In the genomic region with DNA sequence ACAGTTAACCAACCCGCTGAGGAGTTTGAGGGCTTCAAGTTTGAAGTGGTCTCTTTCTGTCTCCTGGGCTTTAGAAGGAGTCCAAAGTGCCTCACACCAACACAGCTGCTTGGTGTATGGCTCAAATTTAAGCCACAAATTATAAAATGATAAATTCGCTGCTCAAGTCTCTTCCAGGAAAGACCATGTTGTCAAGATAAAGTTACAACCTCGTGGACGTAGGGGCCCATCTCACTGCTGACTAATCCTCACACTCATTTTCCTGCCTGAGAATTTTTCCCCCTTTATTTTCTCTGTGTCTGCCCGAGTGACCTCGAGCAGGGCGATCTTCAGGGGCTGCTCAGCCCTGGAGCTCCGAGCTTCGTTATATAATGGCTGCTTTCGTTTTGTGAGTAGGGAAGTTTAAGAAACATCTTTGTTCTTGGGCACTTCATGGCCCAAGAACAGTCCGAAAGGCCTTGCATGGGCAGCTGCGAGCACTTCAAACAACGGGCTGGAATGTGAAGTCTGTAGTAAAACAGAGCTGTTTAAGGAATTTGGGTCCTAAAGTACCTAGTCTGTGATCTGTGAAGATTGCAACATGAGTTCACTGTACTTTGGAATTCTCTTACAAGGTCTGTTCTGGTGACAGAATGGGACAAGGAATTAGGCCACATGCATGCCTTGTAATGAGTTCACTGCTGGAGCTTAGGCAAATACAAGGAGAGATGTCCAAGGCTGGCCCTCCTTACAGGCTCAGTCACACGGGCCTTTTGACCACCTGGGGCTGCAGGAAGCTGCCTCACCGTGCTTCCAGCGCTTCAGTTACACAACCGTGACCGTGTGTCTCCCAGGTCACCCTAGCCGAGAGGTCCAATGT, we compare ENCODE assay signal across 8 mouse cellular contexts. TPM values are rescaled to one million over a fixed set of nuclear protein-coding genes. Genes with fewer than 3 reads are reported as not detected.
DNase-seq lines count a peak whose midpoint lies in the region; ATAC-seq and TF ChIP-seq lines count a peak whose summit lies in the region.

No protein-coding gene starts in this region.

- peak overlapping the region; percentile 63 for H3K27ac ChIP-seq in intestine, postnatal 0 days (ENCODE audit: low read depth, low read length)
- H3K27ac ChIP-seq in lung, postnatal 0 days (ENCODE audit: low read length) = peak overlapping the region; percentile 88

- WGBS in intestine, postnatal 0 days = 25% methylated on average over 19 of the region's 19 CpGs
- 27% methylated on average over 19 of the region's 19 CpGs for WGBS in lung, postnatal 0 days

- 0 out of 2 replicates have a peak overlapping the region, but pooled peaks have one; percentile 34 for H3K9ac ChIP-seq in intestine, postnatal 0 days (ENCODE audit: low read depth, low read length)
- 0 out of 2 replicates have a peak overlapping the region, but pooled peaks have one; percentile 6 for H3K9ac ChIP-seq in lung, postnatal 0 days (replicated peaks; ENCODE audit: low read depth)

- H3K27me3 ChIP-seq in intestine, postnatal 0 days (replicated peaks; ENCODE audit: control insufficient read depth, insufficient read depth, low read length) = no peaks in the 10 kb centered on the region
- H3K27me3 ChIP-seq in lung, postnatal 0 days (replicated peaks; ENCODE audit: insufficient read depth, low read length) = no peaks in the 10 kb centered on the region

- peak; percentile 77 for TF ChIP-seq EP300 in lung, postnatal 0 days (IDR thresholded peaks at IDR 0.05)

- no peak for DNase-seq in frontal cortex, postnatal 25 days (ENCODE audit: low spot score in 2 of 2)
- peak; percentile 36 for DNase-seq in adrenal gland, postnatal 10 days
- peak; percentile 92 for DNase-seq in lung, postnatal 0 days (ENCODE audit: low spot score)
- DNase-seq in gastrocnemius, postnatal 25 days = no peak
- no peak for DNase-seq in thymus, postnatal 14 days
- no peak for DNase-seq in right cerebral cortex, postnatal 36 days (ENCODE audit: low spot score in 2 of 2)

- peak; percentile 28; the same call in 1 of the 2 replicates for ATAC-seq in frontal cortex, adult (ENCODE audit: low TSS enrichment)
- peak; percentile 67 for ATAC-seq in intestine, postnatal 0 days
- ATAC-seq in lung, postnatal 0 days = peak; percentile 87

- TF ChIP-seq CTCF in intestine, postnatal 0 days (IDR thresholded peaks at IDR 0.05; ENCODE audit: low read depth) = no peak
- TF ChIP-seq CTCF in lung, postnatal 0 days (IDR thresholded peaks at IDR 0.05) = no peak

- H3K4me2 ChIP-seq in intestine, postnatal 0 days (replicated peaks; ENCODE audit: low read depth) = peak overlapping the region; percentile 63
- H3K4me2 ChIP-seq in lung, postnatal 0 days (replicated peaks; ENCODE audit: low read depth, low read length) = peak overlapping the region; percentile 58

- H3K9me3 ChIP-seq in intestine, postnatal 0 days (ENCODE audit: control insufficient read depth) = no peaks in the 10 kb centered on the region
- H3K9me3 ChIP-seq in lung, postnatal 0 days (ENCODE audit: low read length) = no peaks in the 10 kb centered on the region

- no peak overlapping the region for H3K4me3 ChIP-seq in intestine, postnatal 0 days (ENCODE audit: low read depth, low read length)
- H3K4me3 ChIP-seq in lung, postnatal 0 days (ENCODE audit: low read depth, low read length) = no peak overlapping the region

- peaks cover 22% of the 10 kb centered on the region for H3K4me1 ChIP-seq in intestine, postnatal 0 days (replicated peaks; ENCODE audit: control insufficient read depth, insufficient read depth, low read length)
- peaks cover 15% of the 10 kb centered on the region; the same call in 1 of the 2 replicates for H3K4me1 ChIP-seq in lung, postnatal 0 days (ENCODE audit: insufficient read depth, low read depth, low read length)

- H3K36me3 ChIP-seq in intestine, postnatal 0 days (ENCODE audit: control insufficient read depth, insufficient read depth) = no peaks in the 10 kb centered on the region
- H3K36me3 ChIP-seq in lung, postnatal 0 days (ENCODE audit: insufficient read depth, low read length) = no peaks in the 10 kb centered on the region

RNA-seq across cellular contexts. Expression of a gene that starts 27.1 kb away (rescaled TPM):
- total RNA-seq in adrenal gland, postnatal 10 days (2021) = 10 to 100 TPM; 19.9 to 21.8 TPM
- 13.2 and 15.0 TPM in 2 replicates for polyA plus RNA-seq in intestine, postnatal 0 days (2015; fragmentation: Nextera tagmentation; extraction: Ambion mirVana)
- 13.4 and 15.8 TPM in 2 replicates for polyA plus RNA-seq in lung, postnatal 0 days (2015; fragmentation: Nextera tagmentation; extraction: Ambion mirVana)
- total RNA-seq in gastrocnemius, postnatal 25 days (2021) = 1 to 10 TPM; 2.0 to 2.5 TPM

Comparison
In these comparisons a context has a peak if more than half of its experiments do, and no peak if none do; other contexts are left out.
1. ATAC-seq: peak in every context shown above with its lines; median percentile 87 in lung, postnatal 0 days; 67 in intestine, postnatal 0 days; 28 in frontal cortex, adult.
2. DNase-seq: peak in adrenal gland, postnatal 10 days (single experiment) and lung, postnatal 0 days (single experiment); none in frontal cortex, postnatal 25 days (0 of 2), gastrocnemius, postnatal 25 days (single experiment), thymus, postnatal 14 days (single experiment) and right cerebral cortex, postnatal 36 days (0 of 2).
3. RNA of a gene that starts 27.1 kb away (total RNA-seq): 19.9 to 21.8 TPM in adrenal gland, postnatal 10 days; 2.0 to 2.5 TPM in gastrocnemius, postnatal 25 days; every median in the first group is over 4 times any median in the second.